Mouse (Mus musculus) heart, adult 2 months (tissue): Measurements from ENCODE around the gene Fam187a. TPM values are rescaled to one million over a fixed set of nuclear protein-coding genes. Genes with fewer than 3 reads are reported as not detected.

Experiments
- DNase-seq, 2 experiments: peaks; one replicate each; pipeline ENCODE4 v3.0.0; 2021
- H3K27ac ChIP-seq: fragments of 200-600 bp; 2 replicates; pipeline ENCODE4 v1.8.1; 2022
- H3K27me3 ChIP-seq: fragments of 200-500 bp; 2 replicates; pipeline ENCODE4 v1.6.1; 2012; ENCODE audit warnings: mild to moderate bottlenecking, low read length, inconsistent platforms, mixed read lengths; ENCODE audit not compliant: control insufficient read depth, insufficient read depth
- H3K36me3 ChIP-seq: fragments of 200-500 bp; 2 replicates; pipeline ENCODE4 v1.6.1; 2012; ENCODE audit warnings: low read length, inconsistent platforms; ENCODE audit not compliant: control insufficient read depth, insufficient read depth
- H3K4me1 ChIP-seq: fragments of 200-500 bp; 2 replicates; pipeline ENCODE4 v1.6.1; 2011; ENCODE audit warnings: low read length; ENCODE audit not compliant: control insufficient read depth, insufficient read depth
- H3K4me3 ChIP-seq: fragments of 200-600 bp; 2 replicates; pipeline ENCODE4 v1.8.1; 2022
- H3K79me2 ChIP-seq: fragments of 200-500 bp; replicated peaks from 2 replicates; pipeline ENCODE4 v1.6.1; 2012; ENCODE audit warnings: mild to moderate bottlenecking, inconsistent platforms, low read length, moderate library complexity, mixed read lengths; ENCODE audit not compliant: control insufficient read depth, insufficient read depth
- H3K9ac ChIP-seq: fragments of 200-500 bp; 2 replicates; pipeline ENCODE4 v1.6.1; 2012; ENCODE audit warnings: low read depth, mild to moderate bottlenecking, control low read depth, inconsistent platforms, low read length, mixed read lengths
- CTCF ChIP-seq: fragments of 200-600 bp; IDR thresholded peaks from 2 replicates; pipeline ENCODE4 v1.8.1; 2022; ENCODE audit warnings: antibody characterized with exemption, mild to moderate bottlenecking, moderate library complexity
- EP300 ChIP-seq: fragments of 200-500 bp; IDR thresholded peaks from 2 replicates; pipeline ENCODE4 v1.6.1; 2011; ENCODE audit warnings: low read depth, low read length, control low read depth; ENCODE audit not compliant: insufficient read depth
- POLR2A ChIP-seq: fragments of 200-500 bp; IDR thresholded peaks from 2 replicates; pipeline ENCODE4 v1.6.1; 2011; ENCODE audit warnings: mild to moderate bottlenecking, low read depth, low read length, control low read depth; ENCODE audit not compliant: insufficient read depth
- WGBS: fragments of 180-500 bp; shearing (Covaris S2); methylation state at CpG from one replicate; pipeline ENCODE4 v1.1.7; 2018; 5-methylcytosine and 5-hydroxymethylcytosine counted together
- intact Hi-C: fragments of 180-260 bp; cut with DNase I; formaldehyde crosslinking; loops from one replicate; pipeline ENCODE4 v1.15.1; 2025
- polyA plus RNA-seq: library from polyadenylated mRNA; depleted of rRNA; stranded (reverse); fragments of >200 nt; gene quantifications from 2 replicates; pipeline ENCODE4 v1.2.3, GENCODE M21; 2012
- total RNA-seq, 2 experiments: library from RNA; stranded (reverse); gene quantifications; 2 replicates each; pipeline ENCODE4 v1.2.3; 2021

Gene Fam187a
- total and polyA plus RNA-seq, 3 experiments = not detected

DNA sequence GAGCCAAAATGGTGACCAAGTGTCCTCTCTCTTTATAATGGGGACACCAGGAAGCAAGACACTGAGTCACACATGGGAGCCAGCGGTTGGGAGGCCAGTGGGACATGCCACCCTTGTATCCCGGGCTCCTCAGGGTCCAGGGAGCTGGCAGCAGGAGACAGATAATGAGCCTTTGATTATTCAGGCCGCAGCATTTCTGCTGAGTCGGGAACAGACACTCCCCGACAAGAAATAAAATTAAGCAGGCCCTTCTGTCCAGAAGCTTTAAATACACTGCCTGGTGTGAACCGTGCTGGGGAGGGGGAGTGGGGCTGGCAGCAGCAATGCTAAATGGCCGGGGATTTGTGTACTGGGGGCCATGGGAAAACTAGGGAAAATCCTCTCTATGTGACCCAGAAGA lies 26.4 kb downstream of the Fam187a start:
- Histone ChIP-seq H3K27me3 (no peaks in the 10 kb centered on the region), H3K36me3 (no peaks in the 10 kb centered on the region), H3K4me3 (no peak overlapping the region), H3K27ac (no peak overlapping the region), H3K4me1 (no peaks in the 10 kb centered on the region), H3K9ac (no peak overlapping the region), H3K79me2 (0 out of 2 replicates have a peak, but pooled peaks cover 1% of the 10 kb centered on the region)
- TF ChIP-seq EP300 (no peak), CTCF (no peak), POLR2A (no peak)
- 74% methylated on average over 7 of the region's 7 CpGs for WGBS
- intact Hi-C loops = no loop called here
- DNase-seq = no peak

DNA sequence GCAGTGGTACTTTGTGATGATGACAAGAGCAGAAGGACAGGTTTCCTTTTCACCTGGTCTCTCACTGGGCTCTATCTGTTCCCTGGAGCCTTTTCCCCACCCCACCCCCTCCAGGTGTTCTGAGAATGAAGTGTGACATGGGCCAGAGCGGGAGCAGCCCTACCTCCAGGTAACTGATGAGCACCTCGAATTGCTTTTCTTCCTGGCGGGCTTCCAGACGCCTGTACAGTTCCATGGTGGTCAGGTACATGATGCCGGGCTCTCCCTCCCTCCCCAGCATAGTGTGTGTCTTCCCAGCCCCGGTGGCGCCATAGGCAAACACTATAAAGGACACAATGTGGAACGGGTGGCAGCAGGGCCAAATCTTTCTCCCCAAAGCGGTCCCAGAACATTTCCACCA lies 30.4 kb downstream of the Fam187a start:
- Histone ChIP-seq H3K27me3 (no peaks in the 10 kb centered on the region), H3K79me2 (0 out of 2 replicates have a peak, but pooled peaks cover 1% of the 10 kb centered on the region), H3K27ac (no peak overlapping the region), H3K9ac (no peak overlapping the region), H3K36me3 (no peaks in the 10 kb centered on the region), H3K4me1 (no peaks in the 10 kb centered on the region), H3K4me3 (no peak overlapping the region)
- no peak for DNase-seq
- 91% methylated on average over 9 of the region's 9 CpGs for WGBS
- TF ChIP-seq POLR2A (no peak), CTCF (no peak), EP300 (no peak)
- intact Hi-C loops = no loop called here

DNA sequence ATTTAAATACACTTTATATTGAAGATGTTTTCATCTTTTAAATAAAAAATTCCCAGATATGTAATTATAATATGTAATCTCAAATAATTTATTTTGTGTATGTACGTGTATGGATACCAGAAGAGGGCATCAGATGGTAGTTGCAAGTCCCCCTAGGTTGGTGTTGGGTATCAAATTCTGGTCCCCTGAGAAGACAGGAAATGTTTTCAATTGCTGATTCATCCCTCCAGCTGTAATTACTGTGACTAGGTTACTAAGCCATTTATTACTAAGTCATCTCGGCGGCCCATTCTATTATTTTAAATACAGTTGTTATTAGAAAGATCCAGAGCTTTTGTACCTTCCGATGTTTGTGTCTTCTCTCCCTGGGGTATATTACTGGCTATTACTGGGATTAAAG lies 33.1 kb downstream of the Fam187a start:
- WGBS = 83% methylated on average over 4 of the region's 4 CpGs
- Histone ChIP-seq H3K4me1 (no peaks in the 10 kb centered on the region), H3K4me3 (no peak overlapping the region), H3K9ac (no peak overlapping the region), H3K79me2 (0 out of 2 replicates have a peak, but pooled peaks cover 1% of the 10 kb centered on the region), H3K36me3 (no peaks in the 10 kb centered on the region), H3K27me3 (no peaks in the 10 kb centered on the region), H3K27ac (no peak overlapping the region)
- DNase-seq = no peak
- intact Hi-C loops = no loop called here
- TF ChIP-seq POLR2A = no peak
- TF ChIP-seq CTCF = no peak

DNA sequence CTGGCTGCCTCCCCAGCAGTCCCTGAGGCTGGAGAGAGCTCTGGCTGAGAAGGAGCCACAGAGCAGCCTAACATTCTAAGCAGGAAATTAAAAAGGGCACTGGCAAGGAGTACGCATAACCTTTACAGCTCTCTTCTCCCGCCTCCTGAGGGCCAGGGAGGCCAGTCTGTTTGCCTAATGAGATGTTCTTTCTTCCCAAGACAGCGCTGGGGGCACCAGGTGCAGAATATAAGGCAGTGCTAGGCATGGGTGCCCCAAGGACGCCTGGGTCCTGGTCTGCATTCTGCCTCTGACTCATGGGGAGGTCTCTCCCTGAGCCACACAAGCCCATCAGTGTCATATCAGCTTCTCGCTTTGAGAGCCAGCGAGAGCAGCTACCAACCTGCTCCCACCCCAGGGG lies 36.5 kb downstream of the Fam187a start:
- H3K4me3 ChIP-seq = no peak overlapping the region
- no peaks in the 10 kb centered on the region for H3K36me3 ChIP-seq
- TF ChIP-seq POLR2A (no peak), EP300 (no peak), CTCF (no peak)
- H3K27ac ChIP-seq = no peak overlapping the region
- no peak overlapping the region for H3K9ac ChIP-seq
- no peak for DNase-seq
- 86% methylated on average over 6 of the region's 6 CpGs for WGBS
- no peaks in the 10 kb centered on the region for H3K4me1 ChIP-seq
- intact Hi-C loops = no loop called here
- H3K79me2 ChIP-seq = no peaks in the 10 kb centered on the region
- H3K27me3 ChIP-seq = no peaks in the 10 kb centered on the region

DNA sequence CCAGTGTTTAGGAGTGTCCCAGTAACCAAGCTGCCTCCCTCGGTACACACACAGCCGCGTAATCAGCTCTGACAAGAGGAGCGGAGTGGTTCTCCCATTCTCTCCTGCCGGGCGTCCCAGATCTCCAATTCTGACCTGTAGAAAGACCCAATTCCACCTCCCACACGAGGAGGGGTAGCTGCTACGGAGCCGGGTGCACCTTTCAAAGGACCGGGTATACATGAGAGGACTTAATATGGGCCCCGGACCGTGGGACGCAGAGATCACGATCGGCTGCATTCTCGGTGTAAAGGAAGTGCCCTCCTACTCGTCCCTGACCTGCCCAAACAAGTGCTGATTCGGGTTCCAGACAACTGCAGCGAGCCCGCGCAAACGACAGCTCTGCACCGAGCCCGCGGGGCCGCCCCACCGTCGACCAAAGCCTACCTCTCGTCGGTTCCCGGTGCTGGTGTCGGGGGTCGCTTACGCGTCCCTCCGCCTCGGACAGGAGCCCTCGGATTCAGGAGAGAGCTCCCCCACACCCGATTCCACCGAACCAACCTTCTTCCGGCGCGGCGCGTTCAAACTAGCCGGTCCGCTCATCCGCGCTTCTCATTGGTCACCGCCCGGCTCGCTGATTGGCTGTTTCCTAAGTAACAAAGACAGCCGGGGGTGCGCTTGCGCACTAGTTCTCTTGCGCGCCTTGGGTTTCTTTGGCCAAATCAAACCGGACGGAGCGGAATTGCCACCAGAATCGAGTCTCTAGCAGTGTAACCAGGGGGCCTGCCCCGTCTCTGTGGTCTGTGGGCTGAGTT lies 39.8 kb downstream of the Fam187a start, which contains the start of gene Kif18b:
Kif18b (minus strand) TSS at position 568 of the 794 bp plus-strand sequence.
- H3K36me3 ChIP-seq = no peaks in the 10 kb centered on the region
- H3K27ac ChIP-seq = peak within 1 kb of the TSS; percentile 30; the same call in 1 of the 2 replicates
- H3K4me3 ChIP-seq = peak within 1 kb of the TSS; percentile 79
- no peaks in the 10 kb centered on the region for H3K27me3 ChIP-seq
- no peaks in the 10 kb centered on the region for H3K4me1 ChIP-seq
- peak; percentile 90 to 95 for DNase-seq
- no peaks in the 10 kb centered on the region for H3K79me2 ChIP-seq
- H3K9ac ChIP-seq = peak within 1 kb of the TSS; percentile 61
- TF ChIP-seq EP300 = no peak
- no peak for TF ChIP-seq CTCF
- TF ChIP-seq POLR2A = no peak
- WGBS = under 1% methylated on average over 62 of the region's 62 CpGs
- intact Hi-C loops = no loop called here

DNA sequence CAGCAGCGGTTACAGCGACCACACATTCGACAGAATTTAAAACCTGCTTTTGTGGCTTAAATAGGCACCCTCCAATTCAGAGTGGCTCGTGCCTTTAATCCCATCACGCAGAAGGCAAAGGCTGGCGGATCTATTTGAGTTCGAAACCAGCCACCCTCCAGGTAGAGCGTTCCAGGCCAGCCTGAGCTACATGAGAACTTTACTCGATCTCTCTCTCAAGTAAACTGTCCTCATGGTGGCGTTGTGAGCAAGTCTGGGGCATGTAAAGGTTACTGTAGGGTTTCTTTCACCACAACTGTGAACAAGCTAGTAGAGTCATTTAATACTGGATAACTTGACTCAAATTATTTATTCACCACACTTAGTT lies 40.4 kb downstream of the Fam187a start:
- intact Hi-C loops = no loop called here
- 3% methylated on average over 10 of the region's 10 CpGs for WGBS
- TF ChIP-seq CTCF (0 out of 2 replicates have a peak, but pooled peaks have one; percentile 17), POLR2A (no peak)

More for the DNA sequence above, 40.4 kb downstream of the Fam187a start:
- Histone ChIP-seq H3K4me1 (no peaks in the 10 kb centered on the region), H3K36me3 (no peaks in the 10 kb centered on the region), H3K27ac (peak overlapping the region; percentile 30; the same call in 1 of the 2 replicates), H3K9ac (peak overlapping the region; percentile 61), H3K4me3 (peak overlapping the region; percentile 79), H3K79me2 (no peaks in the 10 kb centered on the region), H3K27me3 (no peaks in the 10 kb centered on the region)
- DNase-seq = no peak
